Mouse (Mus musculus): ENCODE results near the gene Sox6.

Sox6 gene

GRCm38 (mm10) chr7:115891482-115891881, 147.1 kb downstream of the Sox6 start:
- DNase-seq (ENCODE audit: low spot score), result no peak

DNA sequence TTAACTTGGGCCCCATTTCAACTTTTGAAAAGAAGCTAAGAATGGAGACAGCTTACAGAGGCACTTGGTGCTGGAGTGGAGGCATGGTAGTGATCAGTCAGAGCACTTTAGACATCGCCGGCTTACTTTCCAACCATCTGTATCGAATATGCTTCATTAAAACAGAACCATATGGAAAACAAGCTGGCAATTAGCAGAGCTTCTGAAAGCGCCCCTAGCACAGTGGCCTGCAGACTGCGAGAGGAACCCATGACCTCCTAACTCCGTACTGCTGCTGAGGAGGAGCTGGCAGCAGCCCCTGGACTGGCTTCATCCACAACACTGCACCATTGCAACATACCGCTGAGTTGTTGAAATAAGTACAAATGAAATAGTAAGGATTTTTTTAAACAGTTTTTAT, 148.7 kb downstream of the Sox6 start:
- DNase-seq (ENCODE audit: low spot score), result peak; percentile 6

- DNase-seq (ENCODE audit: low spot score), result no peak
Measured at GRCm38 (mm10) chr7:115888561-115888960, 150.0 kb downstream of the Sox6 start.

GRCm38 (mm10) chr7:115888120-115888519, 150.5 kb downstream of the Sox6 start:
- DNase-seq (ENCODE audit: low spot score), result no peak

- no peak for DNase-seq (ENCODE audit: low spot score)
Measured at GRCm38 (mm10) chr7:115872903-115873302, 165.7 kb downstream of the Sox6 start.

- DNase-seq (ENCODE audit: low spot score), result no peak
Measured at GRCm38 (mm10) chr7:115868504-115868903, 170.1 kb downstream of the Sox6 start.

GRCm38 (mm10) chr7:115867518-115868270, 170.9 kb downstream of the Sox6 start:
- no peak for DNase-seq (ENCODE audit: low spot score)

- DNase-seq (ENCODE audit: low spot score), result no peak
Measured at GRCm38 (mm10) chr7:115866698-115867500, 171.7 kb downstream of the Sox6 start.

GRCm38 (mm10) chr7:115865979-115866697, 172.5 kb downstream of the Sox6 start:
- DNase-seq (ENCODE audit: low spot score), result no peak

DNA sequence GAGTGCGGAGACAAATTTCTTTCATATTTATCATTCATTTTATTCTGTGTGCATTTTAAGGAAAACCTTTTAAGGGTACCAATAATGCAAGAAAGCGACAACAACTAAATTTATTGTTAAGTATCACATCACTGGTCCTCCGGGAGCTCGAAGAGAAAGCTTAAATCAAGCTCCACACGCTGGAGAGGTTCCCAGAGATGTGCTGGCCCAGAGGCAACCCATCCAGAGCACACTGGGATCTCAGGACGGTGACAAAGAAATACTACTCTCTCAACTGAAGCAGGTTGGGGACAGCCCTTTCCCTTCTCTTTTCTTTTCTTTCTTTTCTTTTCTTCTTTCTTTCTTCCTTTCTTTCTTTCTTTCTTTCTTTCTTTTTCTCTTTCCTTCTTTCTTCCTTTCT, 173.4 kb downstream of the Sox6 start:
- DNase-seq (ENCODE audit: low spot score), result no peak

DNA sequence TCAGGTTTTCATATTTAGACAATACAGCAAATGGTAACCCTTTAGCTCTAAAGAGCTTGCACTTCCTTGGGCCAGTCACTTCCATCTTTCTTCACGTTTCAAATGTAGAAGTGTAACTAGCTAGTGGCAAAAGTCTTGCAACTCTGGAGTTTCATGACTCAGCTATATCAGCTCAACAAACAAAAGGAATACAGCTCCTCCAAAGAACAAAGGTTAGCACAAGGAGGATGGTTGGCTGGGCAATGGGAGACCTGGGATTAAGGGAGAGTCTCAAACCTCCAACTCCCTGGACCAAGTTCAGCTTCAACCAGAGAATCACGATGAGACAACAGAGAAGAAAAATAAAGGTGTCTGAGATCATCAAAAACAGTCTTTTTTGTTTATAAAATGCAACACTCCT, 174.2 kb downstream of the Sox6 start:
- DNase-seq (ENCODE audit: low spot score), result no peak

DNA sequence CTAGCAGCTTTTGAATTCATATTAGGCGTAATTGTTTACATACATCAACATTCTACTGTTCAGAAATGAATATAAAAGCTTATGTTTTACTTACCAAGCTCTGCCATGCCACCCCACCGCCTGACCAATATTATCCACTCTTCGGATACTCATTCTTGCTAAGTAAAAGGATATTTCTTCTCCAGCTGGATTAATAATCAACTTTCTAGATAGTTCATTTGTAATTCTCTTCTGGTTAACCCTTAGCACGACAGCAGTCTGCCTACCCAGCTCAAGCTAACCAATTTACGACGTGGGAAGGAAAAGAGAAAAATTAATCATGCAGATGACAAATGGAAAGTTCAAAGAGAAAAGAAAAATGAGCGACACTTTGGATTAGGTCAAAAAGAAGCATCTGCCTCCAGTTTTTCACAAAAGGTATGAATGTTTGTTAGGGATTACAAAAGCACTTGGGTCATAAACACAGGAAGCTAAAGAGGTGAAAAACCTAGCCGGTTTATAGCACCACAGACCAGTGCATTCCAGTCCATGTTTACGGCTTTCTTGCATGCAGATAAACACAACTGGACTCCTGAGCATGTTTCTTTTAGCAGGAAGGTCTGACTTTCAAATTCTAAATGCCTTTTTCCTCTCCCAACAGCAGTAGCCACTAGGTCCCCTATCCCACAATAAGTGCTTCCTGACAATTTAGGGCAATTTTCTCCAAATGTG, 178.8 kb downstream of the Sox6 start:
- DNase-seq (ENCODE audit: low spot score), result no peak

DNA sequence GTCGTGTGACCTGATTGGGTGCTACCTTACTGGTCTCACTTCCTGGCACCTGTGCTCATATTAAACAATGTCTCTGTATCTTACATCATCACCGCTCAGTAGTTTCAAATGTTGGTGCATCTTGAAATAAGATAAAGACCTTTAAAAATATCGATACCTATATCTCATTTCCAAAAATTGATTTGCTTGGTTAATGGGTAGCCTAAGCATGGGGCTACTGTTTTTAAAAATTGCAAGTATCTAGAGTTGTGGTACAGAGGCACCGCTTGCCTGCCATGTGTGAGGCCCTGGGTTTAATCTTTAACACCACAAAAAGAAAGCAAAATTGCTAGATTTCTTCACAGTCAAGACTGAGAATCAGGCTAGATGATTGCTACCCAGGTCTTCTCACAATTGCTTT, 187.5 kb downstream of the Sox6 start:
- DNase-seq (ENCODE audit: low spot score), result no peak

- DNase-seq (ENCODE audit: low spot score), result no peak
Measured at GRCm38 (mm10) chr7:115845791-115846366, 192.7 kb downstream of the Sox6 start.

GRCm38 (mm10) chr7:115844910-115845309, 193.7 kb downstream of the Sox6 start:
- DNase-seq (ENCODE audit: low spot score), result no peak

- DNase-seq (ENCODE audit: low spot score), result peak; percentile 11
Measured at GRCm38 (mm10) chr7:115844431-115844830, 194.2 kb downstream of the Sox6 start.

DNA sequence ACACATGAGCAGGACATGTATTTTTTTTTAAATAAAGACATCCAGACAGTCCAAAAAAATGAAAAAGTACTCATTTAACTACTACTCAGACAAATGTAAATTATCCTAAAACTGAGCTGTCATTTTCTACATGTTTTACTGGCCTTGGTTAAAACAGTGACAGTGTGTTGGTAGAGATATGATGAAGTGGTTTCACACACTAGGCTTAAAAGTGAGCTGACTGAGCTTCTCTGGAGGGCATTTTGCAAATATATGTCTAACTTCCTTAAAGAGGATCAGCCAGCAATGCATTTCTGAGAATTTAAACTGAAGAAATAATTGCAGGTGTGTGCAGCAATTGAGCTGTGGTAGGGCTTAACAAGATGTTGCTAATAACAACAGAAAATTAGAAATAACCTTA, 196.3 kb downstream of the Sox6 start:
- DNase-seq (ENCODE audit: low spot score), result no peak

- DNase-seq (ENCODE audit: low spot score), result no peak
Measured at GRCm38 (mm10) chr7:115840613-115841012, 198.0 kb downstream of the Sox6 start.

DNA sequence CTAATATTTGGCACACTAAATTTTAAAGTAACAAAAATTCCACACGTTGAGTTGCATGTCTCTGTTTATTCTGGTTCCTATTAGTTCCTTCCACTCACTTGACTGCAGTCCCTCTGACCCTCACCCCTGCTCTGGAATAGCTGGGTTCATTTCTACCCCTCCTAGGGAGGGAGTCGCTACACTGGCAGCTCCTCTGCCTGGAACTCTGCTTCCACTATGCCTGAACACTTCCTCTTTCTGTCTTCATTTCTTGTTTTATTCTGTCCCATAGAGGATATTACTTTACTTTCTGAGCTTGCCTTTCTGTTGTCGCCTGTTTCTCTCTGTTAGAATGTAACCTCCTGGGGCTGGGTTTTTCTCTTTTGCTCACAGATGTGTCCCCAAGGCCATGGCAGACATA, 203.6 kb downstream of the Sox6 start:
- no peak for DNase-seq (ENCODE audit: low spot score)

DNA sequence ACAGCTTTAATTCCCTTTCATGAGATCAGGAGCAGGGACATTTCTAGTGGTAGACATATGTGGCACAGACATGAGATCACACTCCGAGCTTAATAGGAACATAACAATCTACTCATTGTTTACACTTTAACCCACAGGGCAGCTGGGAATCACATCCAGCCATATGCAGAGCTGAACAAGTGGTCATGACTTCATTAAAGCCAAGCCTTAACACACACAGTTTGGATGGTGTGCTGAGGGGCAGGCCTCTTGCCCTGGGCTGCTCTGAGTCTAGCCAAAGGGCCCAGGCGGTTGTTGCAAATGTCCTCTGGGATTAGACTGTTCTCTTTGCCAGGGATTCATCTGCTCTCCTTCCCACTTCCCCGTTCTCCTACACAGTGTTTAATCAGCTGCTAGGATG, 204.9 kb downstream of the Sox6 start:
- no peak for DNase-seq (ENCODE audit: low spot score)

DNA sequence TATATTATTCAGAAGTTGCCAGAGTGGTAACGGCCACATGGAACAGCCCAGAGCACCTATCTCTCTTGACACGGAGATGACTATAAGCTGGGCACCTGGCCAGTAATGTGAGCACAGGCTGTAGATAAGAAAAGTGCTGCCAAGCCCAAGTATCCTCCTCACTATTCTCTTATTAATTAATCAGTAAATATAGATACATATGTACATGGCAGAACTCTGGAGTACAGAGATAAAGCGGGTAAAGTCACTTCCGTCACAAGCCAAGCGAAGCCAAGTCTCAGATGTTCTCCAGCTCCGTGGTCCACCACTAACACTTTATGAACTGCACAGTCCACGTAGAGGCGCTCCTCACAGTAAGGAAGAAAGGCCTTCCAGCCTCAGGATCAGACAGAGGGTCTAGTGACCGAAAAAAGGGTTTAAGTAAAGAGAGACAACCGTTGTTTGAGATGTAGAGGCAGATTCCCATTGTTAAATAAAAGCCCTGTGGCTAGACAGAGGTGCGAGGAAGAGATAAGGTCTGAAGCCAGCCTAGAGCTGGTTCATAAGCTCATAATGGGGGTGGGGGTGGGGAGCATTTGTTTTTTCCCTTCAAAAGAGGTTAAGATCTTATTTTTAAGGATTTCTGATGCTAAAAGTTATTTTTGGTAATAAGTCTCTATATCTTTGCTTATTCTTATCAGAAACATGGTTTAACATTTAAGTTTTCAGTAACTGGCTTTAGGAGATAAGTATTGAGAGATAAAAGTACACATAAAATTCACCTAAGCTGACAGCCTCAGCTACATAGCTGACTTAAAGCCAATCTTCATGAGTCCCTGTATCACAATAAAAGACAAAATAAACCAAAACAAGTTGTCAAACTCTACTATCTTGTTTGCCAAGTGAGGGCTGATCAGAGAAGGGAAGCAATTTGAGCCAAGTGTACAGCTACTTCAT, 207.4 kb downstream of the Sox6 start:
- DNase-seq (ENCODE audit: low spot score), result no peak
